Mouse (Mus musculus) spleen, postnatal 4 days (tissue): ENCODE measurements around the gene Klk1b1.
"Not testable (repeated sequence)": the region's sequence is repeated elsewhere in the genome, so short reads cannot be mapped to it uniquely, and the experiment has no call there.

Experiments
- DNase-seq, 2 experiments: peaks; one replicate each; pipeline ENCODE4 v3.0.0; 2022; ENCODE audit warnings: low spot score in 2 of 2

The Klk1b1 gene

GRCm38 (mm10) chr7:43966451-43966850 lies at the start of gene Klk1b1:
Gene Klk1b1 (plus strand): TSS chr7:43966751.
- no peak for DNase-seq

DNA sequence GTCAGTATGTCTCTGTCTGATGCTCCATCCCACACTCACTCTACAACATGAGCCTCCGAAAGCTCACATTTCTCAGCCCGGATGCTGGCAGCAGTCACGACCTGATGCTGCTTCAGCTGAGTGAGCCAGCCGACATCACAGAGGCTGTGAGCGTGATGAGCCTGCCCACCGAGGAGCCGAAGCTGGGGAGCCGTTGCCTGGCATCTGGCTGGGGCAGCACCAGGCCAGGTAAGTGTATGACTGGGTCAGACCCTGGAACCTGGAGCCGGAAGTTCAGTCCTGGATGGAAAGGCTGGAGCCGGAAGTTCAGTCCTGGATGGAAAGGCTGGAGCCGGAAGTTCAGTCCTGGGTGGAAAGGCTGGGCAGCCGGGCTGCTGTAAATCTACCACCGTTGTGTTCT lies 48.1 kb upstream of the Klk1b1 start:
- DNase-seq = peak in 1 of 2 experiments; percentile 56

- peak in 1 of 2 experiments; percentile 51 for DNase-seq
These were observed 47.7 kb upstream of the Klk1b1 start for GRCm38 (mm10) chr7:43918871-43919270.

DNA sequence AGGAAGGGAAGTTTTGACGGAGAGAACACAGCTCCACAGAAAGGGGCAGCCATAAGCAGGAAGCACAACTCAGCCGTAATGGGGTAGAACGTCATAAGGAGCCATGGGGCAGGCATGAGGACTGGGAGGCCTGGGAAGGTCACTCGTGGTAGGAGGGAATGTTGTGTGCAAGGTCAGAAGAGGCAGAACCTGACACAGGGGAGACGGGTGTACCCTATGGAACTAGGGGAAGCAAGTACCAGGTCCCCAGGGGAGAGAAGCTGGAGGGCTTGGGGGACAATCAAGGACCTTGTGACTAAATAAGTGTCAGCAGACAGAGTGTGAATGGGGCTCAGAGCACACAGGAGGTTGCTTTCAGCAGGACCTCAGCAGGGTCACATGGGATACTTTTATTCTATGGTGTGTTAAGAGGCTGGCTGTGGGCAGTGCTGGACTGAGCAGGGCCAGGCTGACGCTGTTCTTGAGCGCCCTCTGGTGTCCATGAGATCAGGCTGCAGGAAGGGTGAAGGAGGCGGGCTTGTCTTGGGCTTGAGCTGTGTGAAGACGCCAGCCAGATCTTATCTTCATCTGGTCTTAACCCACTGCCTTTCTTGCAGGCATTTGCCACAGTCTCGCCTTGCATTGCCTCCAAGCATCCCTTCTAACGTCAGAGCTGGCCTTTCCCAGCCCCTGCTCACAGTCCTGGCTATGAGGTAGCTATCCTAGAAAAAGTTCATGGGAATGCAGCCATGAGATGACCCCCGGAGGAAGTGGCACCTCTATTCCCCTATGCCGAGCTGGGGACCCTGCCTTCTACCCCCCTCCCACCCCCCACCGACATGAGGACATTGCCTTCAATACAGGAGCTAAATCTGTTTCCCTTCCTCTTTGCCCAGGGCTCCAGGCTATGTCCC lies 46.7 kb upstream of the Klk1b1 start:
- DNase-seq = peak; percentile 42 to 79

- no peak for DNase-seq
These were observed 46.0 kb upstream of the Klk1b1 start for GRCm38 (mm10) chr7:43920582-43920981.

DNA sequence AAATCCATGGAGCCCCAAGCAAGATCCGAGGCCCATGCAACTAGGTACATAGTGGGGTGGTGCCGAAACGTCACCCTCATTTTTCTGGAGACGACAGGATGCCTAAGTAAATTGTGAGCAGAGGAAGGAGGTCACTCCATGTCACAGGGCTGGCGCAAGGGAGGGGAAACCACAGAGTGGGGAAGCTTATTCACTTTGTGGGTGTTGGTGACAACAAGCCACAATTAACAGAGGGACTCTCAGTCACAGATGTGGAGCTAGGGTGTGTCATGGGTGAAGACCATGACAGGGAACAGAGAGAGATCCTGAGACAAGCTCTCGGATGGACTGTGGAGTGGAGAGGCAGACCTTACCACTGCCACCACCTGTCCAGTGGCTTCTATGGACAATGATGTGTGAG lies 45.5 kb upstream of the Klk1b1 start:
- DNase-seq = no peak

DNA sequence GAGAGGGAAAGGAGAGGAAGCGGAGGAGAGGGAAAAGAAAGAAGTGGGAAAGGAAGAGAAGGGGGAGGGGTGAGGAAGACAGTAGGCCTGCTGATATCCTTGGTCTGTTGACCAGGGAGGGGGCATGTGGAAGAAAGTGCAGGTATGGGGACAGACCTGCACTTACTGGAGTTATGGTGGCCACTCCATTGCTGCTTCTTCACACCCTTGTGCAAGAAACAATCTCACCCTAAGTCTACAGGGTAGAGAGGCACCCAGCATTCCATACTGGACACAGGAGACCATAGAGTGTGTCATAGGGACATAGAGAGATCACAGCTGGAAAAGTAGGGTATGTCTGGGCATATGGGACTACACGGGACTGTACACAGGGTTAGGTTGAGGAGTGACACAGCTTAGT lies 44.6 kb upstream of the Klk1b1 start:
- no peak for DNase-seq

DNA sequence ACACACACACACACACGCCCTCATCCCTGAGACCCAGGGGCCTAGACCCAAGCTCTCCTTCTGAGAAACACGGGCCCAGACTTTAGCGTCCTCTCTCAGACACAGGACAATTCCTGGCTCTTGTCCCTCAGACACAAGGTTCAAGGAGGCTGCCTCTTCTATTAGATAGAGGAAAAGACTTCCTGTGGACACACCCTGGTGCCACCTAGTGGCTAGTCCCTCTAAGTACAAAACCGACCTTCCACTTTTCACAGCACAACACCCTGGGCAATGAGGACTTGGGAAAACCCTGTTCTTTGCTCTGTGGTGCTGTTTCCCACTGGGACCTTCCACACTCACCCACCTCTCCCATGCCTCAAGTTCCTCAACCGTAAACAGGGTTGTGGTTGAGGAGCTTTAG lies 40.6 kb upstream of the Klk1b1 start:
- no peak for DNase-seq

- no peak for DNase-seq
These were observed 38.0 kb upstream of the Klk1b1 start for GRCm38 (mm10) chr7:43928521-43928920.

DNA sequence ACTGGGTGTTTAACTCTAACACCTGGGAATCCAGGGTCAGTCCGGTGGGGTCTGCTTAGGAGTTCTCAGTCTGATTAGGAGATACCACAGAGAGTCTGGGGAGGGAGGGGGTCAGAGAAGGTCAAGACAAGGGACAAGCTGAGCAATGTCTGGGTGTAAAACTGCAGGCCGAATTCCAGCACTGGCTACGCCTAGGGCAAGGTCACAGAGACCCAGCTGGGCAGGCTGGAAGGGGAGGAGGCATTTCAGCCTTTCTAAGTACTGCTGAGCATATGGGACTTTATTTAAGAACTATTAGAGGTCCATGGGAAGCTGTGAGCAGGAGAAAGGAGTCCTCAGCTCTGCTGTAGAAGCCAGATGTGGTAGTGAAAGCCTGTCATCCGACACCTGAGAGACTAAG lies 34.2 kb upstream of the Klk1b1 start:
- no peak for DNase-seq

GRCm38 (mm10) chr7:43933440-43933839 lies 33.1 kb upstream of the Klk1b1 start, which contains the start of gene Klk15:
Gene Klk15 (plus strand): TSS chr7:43933740.
- no peak for DNase-seq

DNA sequence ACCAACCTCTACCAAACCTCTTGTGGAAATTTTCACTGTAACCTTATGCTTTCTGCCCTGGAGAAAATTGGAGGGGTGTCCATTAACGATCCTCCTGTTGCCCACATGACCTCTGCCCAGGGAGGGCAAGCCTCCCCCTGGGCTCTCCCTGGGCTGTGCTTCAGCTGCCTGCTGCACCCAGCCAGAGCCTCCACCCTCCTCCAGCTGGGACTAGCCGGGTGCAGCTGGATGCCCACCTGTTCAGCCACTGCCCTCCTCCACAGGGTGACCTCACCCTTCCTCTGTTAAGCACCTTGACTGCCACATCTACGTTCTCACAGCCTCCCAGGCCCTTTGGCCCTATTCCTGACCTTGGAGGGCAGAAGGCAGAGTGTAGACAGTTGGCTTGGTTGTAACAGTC lies 31.8 kb upstream of the Klk1b1 start:
- no peak for DNase-seq

DNA sequence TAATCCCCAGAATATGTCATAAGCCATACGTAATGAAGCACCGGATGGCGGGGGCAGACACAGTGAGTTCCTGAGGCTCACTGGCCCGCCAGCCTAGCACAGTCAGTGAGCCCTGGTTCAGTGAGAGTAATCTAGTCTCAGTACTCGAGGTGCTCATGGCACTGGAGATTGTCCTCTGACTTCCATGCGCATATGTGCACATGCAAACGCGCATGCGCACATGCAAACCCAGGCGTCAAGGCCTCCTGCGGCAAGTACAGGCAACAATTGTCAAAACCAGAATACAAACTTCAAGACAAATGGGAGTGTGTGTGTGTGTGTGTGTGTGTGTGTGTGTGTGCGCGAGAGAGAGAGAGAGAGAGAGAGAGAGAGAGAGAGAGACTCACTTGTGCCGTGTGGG lies 30.0 kb upstream of the Klk1b1 start:
- DNase-seq = no peak

- DNase-seq = not testable (repeated sequence)
These were observed 24.3 kb upstream of the Klk1b1 start for GRCm38 (mm10) chr7:43942293-43942692.

DNA sequence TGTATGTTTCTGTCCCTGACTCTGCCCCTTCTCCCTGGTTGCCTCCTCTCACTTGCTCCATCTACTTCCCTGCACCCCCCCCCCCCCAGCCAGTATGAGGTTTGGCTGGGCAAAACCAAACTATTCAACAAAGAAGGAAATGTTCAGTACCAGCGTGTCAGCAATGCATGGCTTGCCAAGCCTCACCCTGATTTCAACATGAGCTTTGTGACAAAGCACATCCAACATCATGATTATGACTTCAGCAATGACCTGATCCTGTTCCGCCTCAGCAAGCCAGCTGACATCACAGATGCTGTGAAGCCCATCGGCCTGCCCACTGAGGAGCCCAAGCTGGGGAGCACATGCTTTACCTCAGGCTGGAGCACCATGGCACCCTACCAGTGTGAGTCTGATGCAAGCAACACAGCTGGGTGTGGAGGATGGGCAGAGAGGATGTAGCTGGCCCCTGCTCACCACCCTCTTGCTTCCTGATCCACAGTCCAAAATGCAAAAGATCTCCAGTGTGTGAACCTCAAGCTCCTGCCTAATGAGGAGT lies 21.8 kb upstream of the Klk1b1 start:
- no peak for DNase-seq

- DNase-seq = no peak
These were observed 16.2 kb upstream of the Klk1b1 start, which contains the start of gene Klk1b8 for GRCm38 (mm10) chr7:43950364-43950763. Gene Klk1b8 (plus strand): TSS chr7:43950664.

GRCm38 (mm10) chr7:43952703-43953102 lies 13.8 kb upstream of the Klk1b1 start:
- DNase-seq = no peak

DNA sequence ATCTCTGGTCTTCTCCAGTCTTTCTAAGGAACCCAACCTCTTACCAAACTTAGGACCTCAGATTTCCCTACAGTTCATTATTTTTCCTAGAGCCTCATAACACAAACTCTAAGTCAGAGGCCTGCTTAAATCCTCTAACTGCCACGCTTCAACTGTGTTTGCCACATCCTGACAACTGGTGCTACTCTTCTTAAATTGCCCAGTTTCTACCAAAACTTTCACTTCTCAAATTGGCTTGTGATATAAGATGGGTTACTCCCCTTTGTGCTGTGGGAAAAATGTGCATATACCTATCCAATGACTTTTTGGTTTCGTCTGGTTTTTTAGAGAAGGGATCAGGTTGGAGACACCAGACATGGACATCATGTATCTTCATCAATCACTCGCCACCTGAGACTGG lies 507 bp downstream of the Klk1b1 start:
- DNase-seq = no peak

DNA sequence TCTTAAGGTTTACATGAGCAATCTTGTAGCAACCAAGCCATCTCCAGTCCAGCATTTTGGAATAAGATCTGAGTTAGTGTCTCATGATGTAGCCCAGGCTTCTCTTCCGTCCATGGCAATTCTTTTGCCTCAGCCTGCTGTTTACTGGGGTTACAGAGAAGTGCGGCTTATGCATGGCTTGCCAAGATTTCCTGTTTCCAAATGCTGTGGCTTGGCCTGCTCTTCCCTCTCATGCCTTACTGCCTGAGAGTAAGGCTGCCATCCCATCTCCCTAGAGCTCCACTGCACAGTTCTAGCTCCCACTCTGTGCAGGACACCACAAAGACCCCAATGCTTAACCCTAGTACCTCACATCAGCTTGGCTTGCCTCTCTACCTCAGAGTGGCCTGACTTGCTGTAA lies 1.1 kb downstream of the Klk1b1 start:
- no peak for DNase-seq

GRCm38 (mm10) chr7:43975761-43976160 lies 9.2 kb downstream of the Klk1b1 start, which contains the start of gene Klk1b9:
Gene Klk1b9 (plus strand): TSS chr7:43976061.
- not testable (repeated sequence) for DNase-seq

DNA sequence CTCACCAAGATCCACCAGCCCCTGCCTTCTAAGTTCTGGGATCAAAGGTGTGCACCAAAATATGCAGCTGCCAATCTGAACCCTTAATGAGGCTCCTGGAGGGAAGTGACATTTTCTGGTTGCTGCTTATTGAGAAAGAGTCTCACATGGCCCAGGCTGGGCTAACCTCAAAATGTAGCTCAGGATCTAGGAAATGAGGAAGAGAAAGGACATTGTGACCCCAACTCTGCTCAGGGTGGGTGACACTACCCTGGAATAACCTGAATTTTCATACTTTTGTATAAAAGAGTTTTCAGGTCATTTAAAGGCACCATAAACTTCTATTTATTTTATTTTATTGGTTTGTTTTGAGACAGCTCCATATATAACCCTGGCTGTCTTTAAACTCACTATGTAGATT lies 19.1 kb downstream of the Klk1b1 start:
- DNase-seq = no peak

GRCm38 (mm10) chr7:43994821-43995220 lies 28.3 kb downstream of the Klk1b1 start:
- not testable (repeated sequence) for DNase-seq

DNA sequence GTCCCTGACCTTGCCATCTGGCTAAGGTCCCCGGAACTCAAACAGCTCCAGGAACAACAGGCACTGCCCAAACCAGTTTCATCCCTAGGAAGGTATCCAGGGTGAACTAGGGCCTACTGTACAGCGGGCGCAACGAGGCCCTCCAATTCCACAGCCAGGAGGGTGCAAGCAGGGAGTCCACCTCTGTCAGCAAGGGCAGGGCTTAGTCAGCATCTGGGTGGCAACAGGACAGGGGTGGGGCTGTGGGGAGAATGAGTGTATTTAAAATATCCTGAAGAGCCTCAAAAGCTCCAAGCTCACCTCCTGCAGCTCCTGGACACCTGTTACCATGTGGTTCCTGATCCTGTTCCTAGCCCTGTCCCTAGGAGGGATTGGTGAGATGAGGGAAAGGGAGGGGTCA lies 29.0 kb downstream of the Klk1b1 start, which contains the start of gene Klk1b11:
Gene Klk1b11 (plus strand): TSS at position 301 of the 400 bp plus-strand sequence.
- DNase-seq = not testable (repeated sequence)
